Mouse (Mus musculus) lung, embryonic 14.5 days (tissue): ENCODE measurements around the gene Ccdc188. TPM values are rescaled to one million over a fixed set of nuclear protein-coding genes. Genes with fewer than 3 reads are reported as not detected.
A peak's percentile ranks its signal among the peaks of the same experiment; 100 is the strongest.

ENCODE experiments used
- ATAC-seq: fragments of 200-750 bp; cut with Nextera tagmentation; 2 replicates; pipeline ENCODE4 v1.8.0; 2017; ENCODE audit warnings: mild to moderate bottlenecking, moderate TSS enrichment, moderate library complexity; ENCODE audit not compliant: insufficient read depth
- DNase-seq: peaks from one replicate; pipeline ENCODE4 v3.0.0-alpha.2; 2015
- H3K27ac ChIP-seq: fragments of 300-500 bp; sonication (generic); 2 replicates; pipeline ENCODE4 v1.5.1; 2014; ENCODE audit warnings: low read depth, mild to moderate bottlenecking, moderate library complexity
- H3K27me3 ChIP-seq: fragments of 300-500 bp; sonication (generic); 2 replicates; pipeline ENCODE4 v1.6.1; 2014; ENCODE audit warnings: low read length, control low read depth; ENCODE audit not compliant: insufficient read depth
- H3K36me3 ChIP-seq: fragments of 300-500 bp; sonication (generic); 2 replicates; pipeline ENCODE4 v1.6.1; 2014; ENCODE audit warnings: control low read depth; ENCODE audit not compliant: insufficient read depth
- H3K4me1 ChIP-seq: fragments of 300-500 bp; sonication (generic); 2 replicates; pipeline ENCODE4 v1.6.1; 2014; ENCODE audit warnings: antibody characterized with exemption, control low read depth; ENCODE audit not compliant: insufficient read depth
- H3K4me2 ChIP-seq: fragments of 300-500 bp; sonication (generic); 2 replicates; pipeline ENCODE4 v1.6.1; 2014; ENCODE audit warnings: mild to moderate bottlenecking
- H3K4me3 ChIP-seq: fragments of 300-500 bp; sonication (generic); 2 replicates; pipeline ENCODE4 v1.5.1; 2014; ENCODE audit warnings: low read depth, low read length
- H3K9ac ChIP-seq: fragments of 300-500 bp; sonication (generic); 2 replicates; pipeline ENCODE4 v1.6.1; 2014
- H3K9me3 ChIP-seq: fragments of 300-500 bp; sonication (generic); 2 replicates; pipeline ENCODE4 v1.6.1; 2016; ENCODE audit warnings: low read depth, low read length, control low read depth
- CTCF ChIP-seq: IDR thresholded peaks from 2 replicates; pipeline ENCODE4 v1.5.1; 2016; ENCODE audit warnings: antibody characterized with exemption, low read depth
- WGBS: fragments of 180-500 bp; shearing (Covaris S2); extraction: QIAGEN DNeasy Blood & Tissue Kit; methylation state at CpG from one replicate; pipeline ENCODE4 v1.1.7; 2014; 5-methylcytosine and 5-hydroxymethylcytosine counted together
- polyA plus RNA-seq: library from polyadenylated mRNA; unstranded; fragments of >200 nt; fragmentation: Nextera tagmentation; extraction: Ambion mirVana; gene quantifications from 2 replicates; pipeline ENCODE4 v1.2.1, GENCODE M21; 2014

Ccdc188 gene
- polyA plus RNA-seq, 1 experiment from 2014 or later, result not detected

DNA sequence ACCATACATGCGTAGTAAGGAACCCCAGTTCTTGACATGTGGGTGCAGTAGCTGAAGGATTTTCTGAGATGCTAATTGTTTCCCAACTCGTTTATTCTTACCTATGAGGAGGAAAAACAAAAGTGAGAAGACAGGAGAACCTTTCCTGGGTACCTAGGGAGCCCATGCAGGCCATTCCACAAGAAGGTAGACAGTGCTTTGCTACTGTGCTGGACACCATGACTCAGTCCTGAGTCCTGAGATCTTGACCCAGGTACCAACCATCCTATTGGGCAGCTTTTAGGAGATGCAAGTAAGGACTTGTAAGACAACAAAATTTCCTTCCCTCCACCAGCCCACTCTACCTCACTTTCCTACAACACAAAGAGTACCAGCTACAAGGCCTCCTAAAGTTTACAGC lies 40.5 kb downstream of the Ccdc188 start, which contains the start of gene Gm49776:
Gene Gm49776, minus strand, starts transcription at position 101 of the 400 bp plus-strand sequence.
- Histone ChIP-seq H3K9ac (no peak within 1 kb of the TSS), H3K4me3 (no peak within 1 kb of the TSS), H3K9me3 (no peaks in the 10 kb centered on the region), H3K27ac (no peak within 1 kb of the TSS), H3K36me3 (peaks cover 95% of the 10 kb centered on the region), H3K4me2 (no peak within 1 kb of the TSS), H3K27me3 (no peaks in the 10 kb centered on the region), H3K4me1 (no peaks in the 10 kb centered on the region)
- ATAC-seq, result no peak
- whole genome bisulfite sequencing, result 92% methylated on average over 2 of the region's 2 CpGs
- no peak for TF ChIP-seq CTCF
- no peak for DNase-seq

DNA sequence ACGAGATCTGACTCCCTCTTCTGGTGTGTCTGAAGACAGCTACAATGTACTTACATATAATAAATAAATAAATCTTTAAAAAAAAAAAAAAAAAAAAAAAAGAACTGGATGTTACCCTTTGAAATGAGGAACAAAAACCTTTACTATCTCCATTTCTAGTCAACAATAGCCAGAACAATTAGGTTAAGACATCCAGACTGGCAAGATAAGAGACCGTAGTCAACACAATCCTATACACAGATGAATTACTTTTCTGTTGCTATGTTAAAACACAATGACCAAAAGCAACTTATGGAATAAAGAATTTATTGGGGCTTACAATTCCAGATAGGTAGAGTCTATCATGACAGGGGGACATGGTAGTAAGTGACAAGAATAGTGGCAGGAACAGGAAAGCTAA lies 47.3 kb downstream of the Ccdc188 start:
- Histone ChIP-seq H3K9me3 (no peaks in the 10 kb centered on the region), H3K4me2 (no peak overlapping the region), H3K9ac (no peak overlapping the region), H3K4me3 (no peak overlapping the region), H3K27ac (no peak overlapping the region), H3K27me3 (no peaks in the 10 kb centered on the region), H3K4me1 (no peaks in the 10 kb centered on the region), H3K36me3 (peaks cover 94% of the 10 kb centered on the region)
- TF ChIP-seq CTCF, result no peak
- DNase-seq, result no peak
- 89% methylated on average over 2 of the region's 2 CpGs for WGBS
- ATAC-seq, result no peak

DNA sequence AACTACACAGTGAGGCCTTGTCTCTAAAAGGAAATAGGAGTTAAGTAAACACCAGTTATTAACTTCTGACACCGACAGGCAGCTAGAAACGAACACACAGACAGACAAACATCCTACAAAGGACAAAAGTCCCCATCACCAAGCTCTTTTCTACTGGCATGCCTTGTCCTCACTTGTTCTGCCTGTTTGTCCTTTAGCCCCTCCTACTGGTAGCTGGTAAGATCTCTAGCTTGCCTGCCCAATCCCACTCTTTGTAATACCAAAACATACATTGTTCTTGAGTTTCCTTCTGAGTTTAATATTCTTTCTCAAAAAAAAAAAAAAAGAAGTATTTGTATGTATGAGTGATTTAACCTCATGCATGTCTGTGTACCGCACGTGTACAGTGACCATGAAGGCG lies 50.5 kb downstream of the Ccdc188 start:
- Histone ChIP-seq H3K4me3 (no peak overlapping the region), H3K9ac (no peak overlapping the region), H3K27ac (no peak overlapping the region), H3K4me1 (no peaks in the 10 kb centered on the region), H3K36me3 (peaks cover 95% of the 10 kb centered on the region), H3K9me3 (no peaks in the 10 kb centered on the region), H3K4me2 (no peak overlapping the region), H3K27me3 (no peaks in the 10 kb centered on the region)
- DNase-seq (peak; percentile 47), ATAC-seq (no peak)
- TF ChIP-seq CTCF, result peak; percentile 44
- WGBS, result 83% methylated on average over 5 of the region's 5 CpGs

Other genes starting within 250 kb of the Ccdc188 start
- not detected in 2 replicates for gene Vpreb2, start 237.5 kb upstream of the Ccdc188 start, polyA plus RNA-seq
- 93.8 and 97.3 TPM in 2 replicates for gene Dgcr6, start 165.0 kb upstream of the Ccdc188 start, polyA plus RNA-seq
- gene Prodh, start 127.7 kb upstream of the Ccdc188 start, polyA plus RNA-seq, result 14.8 and 17.5 TPM in 2 replicates
- 1.3 and 1.7 TPM in 2 replicates for gene Rtn4r, start 90.2 kb upstream of the Ccdc188 start, polyA plus RNA-seq
- gene Zdhhc8, start 17.3 kb downstream of the Ccdc188 start, polyA plus RNA-seq, result 22.0 and 23.8 TPM in 2 replicates
- gene Trmt2a, start 30.8 kb downstream of the Ccdc188 start, polyA plus RNA-seq, result 74.1 and 81.3 TPM in 2 replicates
- 776 and 804 TPM in 2 replicates for gene Ranbp1, start 30.9 kb downstream of the Ccdc188 start, polyA plus RNA-seq
- gene Gm49776, start 40.4 kb downstream of the Ccdc188 start, polyA plus RNA-seq, result 1.5 and 2.5 TPM in 2 replicates
- 42.2 and 44.4 TPM in 2 replicates for gene Dgcr8, start 71.4 kb downstream of the Ccdc188 start, polyA plus RNA-seq
- gene Tango2, start 130.2 kb downstream of the Ccdc188 start, polyA plus RNA-seq, result 23.6 and 27.2 TPM in 2 replicates
- gene Arvcf, start 130.3 kb downstream of the Ccdc188 start, polyA plus RNA-seq, result 25.7 and 30.8 TPM in 2 replicates
- gene Txnrd2, start 208.5 kb downstream of the Ccdc188 start, polyA plus RNA-seq, result 18.7 and 21.5 TPM in 2 replicates
- 89.4 and 97.0 TPM in 2 replicates for gene Comt, start 209.0 kb downstream of the Ccdc188 start, polyA plus RNA-seq